Mouse (Mus musculus): ENCODE data around the gene Creb3l1.

Gene Creb3l1

DNA sequence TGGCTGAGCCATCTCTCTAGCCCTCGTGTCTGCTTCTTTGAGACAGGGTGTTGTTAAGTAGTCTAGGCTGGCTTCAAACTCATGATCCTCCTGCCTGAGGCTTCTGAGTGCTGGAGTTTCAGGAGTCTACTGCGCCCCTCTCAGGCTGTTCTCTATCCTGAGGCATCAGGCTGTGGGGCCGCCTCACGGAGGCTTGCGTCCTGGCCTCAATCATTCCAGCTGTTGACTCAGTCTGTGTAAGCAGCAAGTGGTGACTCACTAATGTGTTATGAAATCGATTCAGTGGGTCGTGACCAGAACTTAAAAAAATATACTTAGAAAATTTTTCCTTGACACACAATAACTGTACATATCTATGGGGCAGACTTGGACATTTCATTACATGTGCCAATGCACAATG is 19.7 kb downstream of the Creb3l1 start:
- DNase-seq (ENCODE audit: low spot score in 2 of 2) = no peak

DNA sequence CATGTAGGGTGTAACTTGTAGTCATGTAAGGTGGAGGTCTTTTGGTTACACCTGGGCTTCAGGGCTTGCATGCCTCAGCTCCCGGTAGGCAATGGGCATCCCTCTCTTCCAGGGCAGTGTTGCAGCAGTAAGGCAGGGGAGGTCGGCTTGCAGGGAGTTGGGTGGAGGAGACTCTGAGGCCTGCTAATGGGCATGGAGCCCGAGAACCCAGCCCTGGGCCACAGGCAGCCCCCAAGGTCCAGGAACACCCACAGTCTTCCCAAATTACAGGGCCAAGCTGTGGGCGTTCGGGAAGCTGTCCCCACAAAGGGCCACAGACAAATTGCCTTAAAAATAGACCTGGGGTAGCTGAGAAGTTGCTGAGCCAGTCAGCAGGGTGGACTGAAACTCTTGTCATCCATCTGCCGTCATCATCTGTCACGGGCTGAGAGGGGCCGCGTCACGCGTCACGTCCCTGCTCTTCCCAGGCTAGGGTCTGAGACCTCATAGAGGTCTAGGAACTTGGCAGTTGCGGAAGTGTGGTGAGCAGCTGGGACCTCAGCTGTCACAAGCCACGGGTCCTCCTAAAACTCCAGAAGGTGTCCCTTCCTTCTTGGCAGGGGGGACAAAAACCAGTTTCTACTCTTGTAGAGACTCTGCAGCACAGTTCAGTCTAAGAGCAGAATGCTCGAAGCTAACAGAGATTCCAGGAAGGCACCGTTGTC is 26.2 kb downstream of the Creb3l1 start:
- no peak for DNase-seq (ENCODE audit: low spot score in 2 of 2)

DNA sequence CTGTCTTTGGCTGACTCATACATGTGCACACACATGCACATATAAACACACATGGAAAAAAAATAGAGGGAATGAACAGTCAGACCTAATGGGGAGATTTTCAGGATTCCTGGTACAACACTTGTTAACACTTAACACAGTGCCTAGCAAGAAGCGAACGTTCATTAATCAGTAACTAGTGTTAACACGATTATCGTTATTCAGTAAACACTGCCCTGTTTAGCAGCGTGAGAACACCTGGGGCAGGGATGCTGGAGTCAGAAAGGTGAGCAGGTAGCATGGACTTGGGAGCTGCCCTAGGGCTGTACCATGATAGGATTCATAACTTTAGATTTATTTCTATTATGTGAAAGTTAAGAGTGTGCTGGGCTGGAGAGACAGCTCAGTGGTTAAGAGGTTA is 28.3 kb downstream of the Creb3l1 start:
- no peak for DNase-seq (ENCODE audit: low spot score in 2 of 2)

DNA sequence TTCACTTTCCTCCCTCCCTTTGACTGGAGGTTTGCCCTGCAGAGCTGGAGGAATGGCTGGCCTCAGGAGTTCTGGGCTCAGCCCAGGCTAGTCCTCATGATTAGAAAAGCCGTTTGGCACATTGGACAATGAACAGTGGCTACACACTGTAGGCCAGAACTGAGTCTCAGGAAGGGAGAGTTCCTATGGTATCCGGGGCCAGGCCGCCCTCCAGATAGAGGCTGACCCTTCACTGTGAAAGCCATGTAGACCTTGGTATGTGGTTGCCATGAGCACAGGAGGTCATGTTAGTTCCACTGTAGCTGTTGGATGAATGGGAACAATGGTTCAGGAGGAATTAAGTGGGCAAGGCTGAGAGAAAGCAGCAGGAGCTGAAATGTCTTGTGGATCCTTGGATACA is 30.9 kb downstream of the Creb3l1 start:
- no peak for DNase-seq (ENCODE audit: low spot score in 2 of 2)

DNA sequence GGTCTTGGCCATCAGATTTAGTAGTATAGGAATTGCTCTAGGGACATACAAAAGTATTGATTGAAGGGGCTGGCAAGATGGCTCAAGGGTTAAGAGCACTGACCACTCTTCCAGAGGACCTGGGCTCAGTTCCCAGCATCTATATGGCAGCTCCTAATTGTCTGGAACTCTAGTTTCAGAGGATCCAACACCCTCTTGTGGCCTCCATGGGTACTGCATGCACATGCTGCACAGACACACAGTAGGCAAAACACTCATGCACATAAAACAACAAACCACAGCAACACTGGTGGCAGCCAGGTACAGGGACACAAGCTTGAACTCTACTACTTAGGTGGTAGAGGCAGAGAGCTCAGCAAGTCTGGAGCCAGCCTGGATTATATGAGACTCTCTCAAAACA is 34.6 kb downstream of the Creb3l1 start:
- DNase-seq (ENCODE audit: low spot score in 2 of 2) = no peak

DNA sequence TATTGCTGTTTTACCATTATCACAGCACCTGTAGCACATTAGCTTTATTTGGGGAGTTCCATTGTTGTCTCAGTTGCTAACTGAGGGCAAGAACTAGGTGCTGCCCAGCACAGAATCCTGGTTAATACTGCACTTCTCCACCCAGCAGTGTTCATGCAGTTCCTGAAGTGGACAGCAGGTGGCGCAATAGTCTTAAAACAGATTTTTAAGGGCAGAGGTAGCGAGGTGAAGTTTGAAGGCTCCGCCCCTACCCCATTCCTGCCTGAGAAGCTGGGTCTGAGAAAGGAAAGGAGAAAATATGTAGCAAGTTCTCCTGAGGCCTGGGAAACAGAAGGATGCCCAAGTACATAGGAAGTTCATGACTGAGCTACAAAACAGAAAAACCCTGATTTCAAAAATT is 36.8 kb downstream of the Creb3l1 start:
- peak; percentile 66 to 87 for DNase-seq (ENCODE audit: low spot score in 2 of 2)

DNA sequence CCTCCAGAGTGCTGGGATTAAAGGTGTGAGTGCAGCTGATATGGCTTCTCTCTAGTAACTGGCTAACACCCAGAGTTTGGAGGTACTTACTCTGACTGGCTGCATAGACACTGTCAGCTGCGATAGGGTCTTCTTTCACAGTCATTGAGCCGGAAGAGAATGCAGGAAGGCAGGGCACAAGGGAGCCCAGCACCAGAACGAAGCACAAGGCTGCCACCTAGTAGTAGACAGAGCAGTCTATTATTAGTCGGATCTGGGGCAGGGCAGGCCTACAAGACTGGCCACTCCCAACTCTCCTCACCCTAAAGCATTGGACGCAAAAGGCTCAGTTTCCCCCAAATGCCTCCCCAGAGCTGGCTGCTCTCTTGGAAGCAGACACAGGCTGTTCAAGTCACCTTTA is 38.2 kb downstream of the Creb3l1 start:
- peak in 1 of 2 experiments; percentile 35 for DNase-seq (ENCODE audit: low spot score in 2 of 2)

DNA sequence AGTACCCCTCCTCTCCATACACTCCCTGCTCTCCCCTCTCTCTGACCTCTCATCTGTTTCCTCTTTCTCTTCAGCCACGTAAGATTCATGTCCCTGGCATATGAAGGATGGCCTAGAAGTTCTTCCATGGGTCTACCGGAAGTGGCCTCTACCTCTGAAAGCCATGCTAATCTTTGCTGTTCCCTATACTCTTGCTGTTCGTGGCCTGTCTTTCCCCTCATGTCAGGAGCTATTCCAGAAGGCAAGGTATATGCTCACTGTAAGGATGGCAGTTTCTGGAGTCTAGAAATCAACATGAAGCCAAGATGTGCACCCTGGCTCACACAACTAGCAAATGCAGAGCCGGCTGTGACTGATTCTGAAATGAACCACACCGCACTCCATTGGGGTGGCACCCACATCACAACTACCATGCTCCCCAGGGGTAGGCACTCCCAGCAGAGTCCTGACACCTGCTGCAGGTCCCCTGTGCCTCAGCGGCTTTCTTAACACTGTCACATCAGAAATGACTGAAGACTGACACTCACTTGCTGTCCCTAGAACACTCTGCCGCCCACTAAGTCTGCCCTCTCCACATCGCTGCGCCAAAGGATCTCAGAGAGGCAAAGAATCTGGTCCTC is 39.3 kb downstream of the Creb3l1 start:
- peak in 1 of 2 experiments; percentile 29 for DNase-seq (ENCODE audit: low spot score in 2 of 2)

DNA sequence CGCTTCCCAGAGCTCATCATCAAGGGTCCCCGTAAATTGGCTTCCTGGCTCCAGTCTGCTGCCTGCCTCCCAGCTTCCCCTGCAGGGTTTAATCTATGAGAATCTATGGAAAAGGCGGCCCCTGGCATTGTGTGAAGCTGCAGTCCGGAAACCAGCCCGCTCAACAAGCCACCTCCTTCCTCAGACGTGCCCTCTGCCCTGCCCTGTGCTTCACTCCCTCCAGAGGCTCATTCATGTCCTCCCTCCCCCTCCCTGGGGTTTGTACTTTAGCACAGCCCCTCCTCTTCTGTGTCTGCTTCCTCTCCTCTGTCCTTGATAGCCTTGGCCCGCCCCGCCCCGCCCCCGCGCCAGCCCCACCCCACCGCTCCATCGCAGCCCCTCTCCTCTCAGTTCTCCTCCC is 39.9 kb downstream of the Creb3l1 start:
- peak; percentile 74 to 77 for DNase-seq (ENCODE audit: low spot score in 2 of 2)

DNA sequence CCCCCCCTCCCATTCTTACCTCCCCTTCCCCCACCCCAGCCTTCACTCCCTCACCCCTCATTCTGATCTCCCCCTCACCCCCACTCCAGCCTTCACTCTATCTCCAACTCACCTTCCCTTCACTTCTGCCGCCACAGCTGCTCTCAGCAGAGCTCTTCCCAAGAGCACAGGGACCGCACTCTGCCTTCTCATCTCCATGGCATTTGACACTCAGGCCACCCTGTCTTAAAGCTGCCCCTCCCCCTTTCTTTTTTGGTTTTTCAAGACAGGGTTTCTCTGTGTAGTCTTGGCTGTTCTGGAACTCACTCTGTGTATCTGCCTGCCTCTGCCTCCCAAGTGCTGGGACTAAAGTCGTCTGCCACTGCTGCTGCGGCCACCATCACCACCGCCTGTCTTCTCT is 43.5 kb downstream of the Creb3l1 start:
- DNase-seq (ENCODE audit: low spot score in 2 of 2) = no peak

DNA sequence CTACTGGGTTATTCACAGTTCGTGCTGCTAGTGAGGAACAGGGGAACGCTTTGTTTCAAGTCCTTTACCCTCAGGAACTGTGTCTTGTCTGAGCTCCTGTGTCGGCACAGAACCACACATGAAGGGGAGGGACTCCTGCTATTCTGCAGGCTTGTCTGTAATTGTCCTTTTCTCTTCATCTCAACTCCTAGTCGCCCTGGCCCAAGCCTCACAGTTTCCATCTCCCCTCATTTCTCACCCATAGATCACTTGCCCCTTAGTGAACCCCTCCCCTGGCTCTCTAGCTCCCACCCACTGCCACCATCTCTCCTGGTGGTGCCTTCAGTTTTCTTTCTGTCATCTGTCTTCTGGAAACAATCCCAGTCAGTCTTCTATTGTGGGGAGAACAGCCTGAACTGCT is 44.1 kb downstream of the Creb3l1 start:
- no peak for DNase-seq (ENCODE audit: low spot score in 2 of 2)

DNA sequence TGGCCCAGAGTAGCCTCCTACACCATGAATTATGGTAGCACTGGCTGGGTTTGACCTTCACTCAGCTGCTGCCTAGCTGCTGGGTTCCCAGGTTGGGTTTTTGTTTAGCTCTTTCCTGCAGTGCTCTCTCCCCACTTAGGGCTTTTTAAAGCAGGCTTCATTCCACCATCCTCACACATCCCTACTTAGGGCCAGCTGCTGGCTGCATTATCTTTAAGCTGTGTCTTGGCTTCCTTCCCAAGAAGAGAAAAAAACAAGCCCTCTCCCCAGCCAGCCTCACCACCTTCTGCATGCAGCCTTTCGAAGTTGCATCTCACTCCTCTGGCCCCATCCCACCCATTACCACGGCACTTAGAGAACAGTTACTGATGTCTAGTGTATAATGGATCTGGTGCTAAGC is 45.8 kb downstream of the Creb3l1 start:
- DNase-seq (ENCODE audit: low spot score in 2 of 2) = no peak

DNA sequence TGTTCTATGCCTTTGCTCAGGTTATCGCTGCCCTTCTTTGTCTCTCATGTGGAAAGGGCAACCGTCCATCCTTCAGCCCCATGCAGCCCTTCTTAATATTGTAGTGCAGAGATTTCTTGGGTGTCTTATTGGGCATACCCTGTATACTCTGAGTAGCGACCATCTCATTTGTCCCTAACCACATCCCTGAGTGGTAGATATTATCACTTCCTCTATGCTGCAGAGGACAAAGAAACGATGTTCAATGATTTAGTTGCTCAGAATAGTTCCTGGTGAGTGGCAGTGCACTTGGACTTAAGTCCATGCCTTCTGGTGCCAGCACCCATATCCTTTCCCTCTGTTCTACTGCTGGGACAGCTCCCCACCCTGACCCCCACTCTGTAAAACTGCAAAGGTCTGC is 46.3 kb downstream of the Creb3l1 start:
- no peak for DNase-seq (ENCODE audit: low spot score in 2 of 2)

DNA sequence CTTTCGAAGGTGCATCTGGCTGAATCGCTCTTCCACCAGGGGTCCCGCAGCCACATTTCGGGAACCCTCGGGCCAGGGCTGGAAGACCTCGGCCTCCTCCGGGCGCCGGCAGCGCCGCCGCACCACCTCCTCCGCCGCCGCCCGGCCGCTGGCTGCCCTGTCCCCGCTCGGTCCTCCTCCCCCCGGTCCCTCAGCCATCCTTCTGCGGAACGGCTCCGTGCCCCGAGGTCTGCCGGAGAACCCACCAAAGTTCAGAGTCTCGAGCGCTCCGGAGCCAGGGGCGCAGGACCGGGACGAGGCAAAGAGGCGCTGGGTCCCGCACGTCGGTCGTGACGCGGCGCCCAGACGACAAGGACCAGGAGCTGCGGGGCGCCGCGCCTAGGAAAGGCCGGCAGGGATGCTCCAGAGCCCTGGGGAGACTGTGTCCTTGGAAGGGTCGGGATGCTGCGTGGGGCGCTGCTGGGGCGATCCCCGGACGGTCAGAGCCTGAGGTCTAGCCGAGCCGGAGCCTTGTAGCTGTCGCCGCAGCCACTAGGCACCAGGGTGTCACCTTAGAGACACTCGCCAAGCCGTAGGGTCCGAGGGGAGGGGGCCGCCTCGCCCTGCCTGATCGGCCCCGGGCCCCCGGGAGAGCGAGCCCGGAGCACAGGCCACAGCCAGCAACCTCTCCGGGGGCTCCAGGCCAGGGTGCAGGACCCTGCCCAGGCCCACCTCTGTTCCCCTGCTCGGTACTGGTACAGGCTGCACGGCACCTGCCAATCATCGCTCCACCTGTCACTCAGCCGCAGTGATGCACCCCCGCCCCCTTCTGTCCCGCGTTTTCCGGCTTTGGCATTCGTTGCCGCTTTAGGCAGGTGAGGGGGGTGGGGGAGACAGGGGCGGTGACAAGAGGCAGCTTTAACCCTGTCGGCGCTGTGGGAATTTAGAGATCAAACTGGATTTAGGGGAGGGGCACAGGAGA is 48.4 kb downstream of the Creb3l1 start, which contains the start of gene Dgkz:
Gene Dgkz, minus strand, starts transcription at position 284 of the 961 bp plus-strand sequence.
- peak; percentile 45 to 52 for DNase-seq (ENCODE audit: low spot score in 2 of 2)

DNA sequence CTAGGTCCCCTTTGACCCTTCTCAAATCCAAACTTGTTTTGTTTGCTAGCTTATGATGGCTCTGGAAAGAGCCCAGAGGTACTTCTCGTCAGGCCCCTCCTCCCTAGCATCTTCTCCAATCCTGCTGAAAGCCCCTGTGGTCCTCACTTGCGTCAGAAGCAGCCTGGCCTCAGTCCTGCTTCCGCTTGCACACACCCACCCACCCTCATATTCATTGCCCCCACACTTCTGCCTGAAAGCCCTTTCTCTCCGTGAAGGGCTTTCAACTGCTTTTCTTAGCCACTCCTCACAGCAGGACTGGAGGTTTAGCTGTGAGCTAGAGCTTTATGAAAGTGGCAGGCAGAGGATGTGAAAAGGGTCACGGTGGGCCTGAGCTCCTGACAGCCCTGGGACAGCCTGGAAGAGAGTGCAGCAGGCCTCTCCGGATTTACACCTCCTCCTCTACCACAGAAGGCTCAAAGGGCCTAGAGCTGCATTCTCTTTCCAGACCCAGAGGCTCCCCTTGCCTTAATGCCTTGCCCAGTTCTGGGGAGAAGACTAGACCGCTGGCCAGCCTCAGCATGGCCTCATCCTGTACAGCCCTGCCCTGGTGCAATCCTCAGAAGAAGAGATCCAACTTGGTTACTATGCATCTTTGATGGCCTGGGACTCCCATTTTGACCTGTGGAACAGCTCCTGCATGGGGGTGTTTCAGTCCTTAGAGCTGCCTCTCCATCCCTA is 50.7 kb downstream of the Creb3l1 start:
- no peak for DNase-seq (ENCODE audit: low spot score in 2 of 2)

DNA sequence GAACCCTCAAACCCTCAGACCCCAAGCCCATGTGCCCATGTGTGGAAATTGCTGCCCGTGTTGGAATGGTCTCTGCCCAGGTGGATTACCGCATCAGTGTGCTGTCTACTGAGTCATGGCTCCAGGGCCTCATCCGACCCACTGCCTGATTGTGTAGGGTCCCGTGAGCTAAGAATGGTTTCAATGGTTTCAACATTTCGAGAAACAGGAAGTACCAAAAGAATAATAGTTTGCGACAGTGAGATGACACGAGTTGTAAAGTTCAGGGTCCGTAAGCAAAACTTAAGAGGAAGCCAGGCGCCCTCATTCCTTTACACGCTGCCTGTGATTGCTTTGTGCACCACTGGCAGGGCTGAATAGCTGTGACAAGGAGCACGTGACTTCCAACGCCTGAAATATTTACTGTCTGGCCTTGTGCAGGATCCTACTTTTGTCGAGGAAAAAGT is 52.2 kb downstream of the Creb3l1 start:
- DNase-seq (ENCODE audit: low spot score in 2 of 2) = no peak

DNA sequence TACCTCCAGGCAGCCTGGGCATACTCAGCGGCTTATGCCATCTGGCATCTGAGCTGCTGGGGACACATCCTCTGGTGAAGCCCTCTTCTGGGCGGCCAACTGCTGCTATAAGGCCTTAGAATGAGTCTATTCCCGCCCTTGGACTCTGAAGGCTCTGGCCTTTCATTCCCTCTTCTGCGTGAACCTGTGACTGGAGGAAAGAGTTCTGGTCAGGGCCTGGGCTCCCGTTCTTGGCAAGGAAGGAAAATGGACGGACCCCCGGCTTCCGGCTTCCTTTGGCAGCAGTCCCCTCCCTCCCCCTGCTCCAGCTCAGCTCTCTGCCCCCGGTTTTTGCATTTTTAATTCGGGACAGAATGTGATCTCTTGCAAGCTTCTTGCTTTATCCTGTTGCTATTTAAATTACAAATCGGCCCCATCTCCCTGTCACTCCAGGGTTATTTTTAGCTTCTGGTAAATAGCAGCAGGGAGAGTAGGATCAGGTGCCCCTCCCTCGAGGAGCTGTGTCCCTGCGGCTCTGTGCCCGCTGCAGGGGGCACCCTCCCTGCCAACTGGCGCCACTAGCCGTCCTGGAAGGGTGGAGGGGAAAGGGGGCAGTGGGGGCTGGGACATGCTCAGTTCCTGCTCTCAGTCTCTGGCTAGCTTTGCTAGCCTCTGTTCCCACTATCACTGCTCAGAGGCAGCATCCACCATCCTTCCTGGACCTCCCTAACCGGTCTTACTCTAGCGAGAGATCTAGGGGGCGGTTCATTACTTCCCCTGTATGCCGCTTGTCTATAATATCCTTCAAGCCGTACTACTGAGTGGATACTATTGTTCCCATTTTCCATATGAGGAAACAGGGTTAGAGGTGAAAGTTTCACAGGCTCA is 52.8 kb downstream of the Creb3l1 start:
- no peak for DNase-seq (ENCODE audit: low spot score in 2 of 2)

DNA sequence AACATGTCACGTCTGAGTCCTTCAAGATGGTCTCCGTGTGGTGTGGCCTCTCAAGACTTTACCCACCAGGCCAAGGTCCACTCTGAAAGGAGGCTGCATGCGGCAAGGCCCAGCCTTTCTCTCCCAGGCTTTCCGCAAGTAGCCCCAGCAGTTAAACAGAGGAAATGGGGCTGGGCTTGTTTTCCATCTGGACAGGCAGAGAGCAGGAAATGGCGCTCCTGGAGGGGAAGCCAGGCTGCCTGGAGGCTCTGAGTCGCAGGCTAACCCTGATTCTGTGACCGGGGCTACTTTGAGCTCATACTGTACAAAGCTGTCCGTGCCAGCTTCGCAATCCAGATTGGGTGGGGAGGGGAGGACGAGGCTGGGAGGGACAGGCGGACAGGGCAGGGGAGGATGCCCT is 56.3 kb downstream of the Creb3l1 start:
- no peak for DNase-seq (ENCODE audit: low spot score in 2 of 2)

DNA sequence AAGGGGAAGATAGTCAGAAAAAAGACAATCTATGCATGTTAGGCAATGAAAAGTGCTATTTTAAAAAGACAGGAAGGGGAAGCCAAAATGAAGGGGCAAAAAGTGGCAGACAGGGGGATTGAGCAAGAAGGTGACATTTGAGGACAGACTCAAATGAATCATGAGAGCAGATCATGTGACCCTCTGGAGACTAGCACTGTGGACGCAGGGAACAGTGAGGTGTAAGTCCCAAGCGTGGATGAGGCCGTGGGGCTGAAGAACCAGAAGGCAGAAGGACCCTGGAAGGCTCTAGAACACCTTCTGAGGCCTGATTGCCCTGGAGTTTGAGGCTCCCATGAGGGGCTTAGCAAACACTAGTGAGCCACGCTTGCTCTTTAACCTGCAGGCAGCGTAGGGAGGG is 57.9 kb downstream of the Creb3l1 start:
- no peak for DNase-seq (ENCODE audit: low spot score in 2 of 2)

DNA sequence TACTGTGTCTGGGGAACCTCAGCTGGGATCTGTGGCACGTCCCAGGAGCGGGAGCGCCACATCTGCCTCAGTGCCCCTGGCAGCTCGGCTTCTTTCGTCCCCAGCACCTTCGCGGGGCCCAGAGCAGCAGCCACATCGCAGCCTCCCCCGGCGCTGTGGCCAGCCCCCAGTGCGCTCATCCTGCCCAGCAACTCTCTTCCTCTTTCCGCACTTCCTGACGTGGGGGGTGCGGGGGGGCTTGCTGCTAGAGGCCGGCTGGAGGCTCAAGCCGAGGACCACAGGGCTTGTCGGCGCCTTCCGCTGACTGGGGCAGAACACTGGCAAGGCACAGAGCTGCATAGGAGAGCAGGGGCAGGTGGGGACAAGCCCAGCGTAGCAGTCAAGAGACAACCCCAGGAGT is 58.9 kb downstream of the Creb3l1 start:
- DNase-seq (ENCODE audit: low spot score in 2 of 2) = peak in 1 of 2 experiments; percentile 44

Measured in thymus, postnatal 10 days (tissue).